Mouse (Mus musculus) right cerebral cortex, postnatal 4 days (tissue): ENCODE measurements around the gene Mpped2.

Experiments used
- DNase-seq: peaks from one replicate; pipeline ENCODE4 v3.0.0-alpha.2; 2022

Mpped2 gene

DNA sequence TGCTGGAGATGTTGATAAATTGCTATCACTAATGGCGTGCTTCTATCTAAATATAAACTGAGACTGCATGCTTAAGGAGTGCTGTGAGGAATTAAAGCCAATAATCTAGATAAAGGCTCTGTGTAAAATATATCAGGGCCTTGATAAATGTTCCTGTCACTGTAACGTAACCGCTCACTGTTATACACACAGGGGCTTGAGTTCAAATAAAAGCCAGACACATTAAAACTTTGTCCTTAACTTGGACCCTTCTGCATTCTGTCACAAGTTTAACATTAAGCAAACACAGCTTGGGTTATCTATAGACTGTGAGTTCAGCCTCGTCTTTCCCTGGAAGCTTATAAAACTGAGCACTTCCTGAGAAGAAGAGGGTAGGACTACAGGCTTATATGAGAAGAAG is 164.6 kb downstream of the Mpped2 start:
- no peak for DNase-seq

DNA sequence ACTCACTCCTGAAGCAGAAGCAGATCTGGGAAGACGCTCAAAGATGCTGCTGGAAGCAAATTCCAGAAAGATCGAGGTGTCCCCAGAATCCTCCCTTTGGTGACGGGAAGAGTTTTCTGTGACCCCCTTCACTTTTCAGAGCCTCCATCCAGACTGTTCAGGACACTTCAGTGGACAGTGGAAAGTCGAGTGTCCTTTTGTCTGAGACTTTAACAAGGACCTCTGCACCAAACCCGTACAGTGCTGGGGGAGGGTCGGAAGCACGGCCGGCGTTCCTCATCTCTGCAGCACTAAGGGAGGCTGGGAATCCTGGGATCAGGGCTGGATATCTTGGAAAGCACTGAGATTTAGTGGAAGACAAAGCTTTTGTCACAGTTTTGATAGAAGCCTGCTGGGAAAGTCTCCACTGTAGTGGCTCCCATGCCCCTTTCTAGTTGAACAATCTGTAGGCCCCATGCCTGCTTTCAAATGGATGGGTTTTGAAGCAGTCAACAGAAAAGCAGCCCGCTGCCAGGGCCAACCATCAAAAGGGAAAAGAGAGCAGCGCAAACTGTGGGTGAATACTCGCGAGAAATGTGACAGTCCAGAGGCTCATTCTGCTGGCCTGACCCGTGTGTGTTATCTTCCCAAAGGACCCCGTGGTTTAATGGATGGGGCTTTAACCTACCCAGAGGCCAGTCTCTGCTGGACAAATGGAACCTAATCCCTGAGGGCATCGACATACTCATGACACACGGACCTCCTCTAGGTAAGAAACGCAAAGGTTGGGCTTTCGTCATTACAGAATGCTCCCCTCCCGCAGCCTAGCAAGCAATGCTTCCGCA is 168.0 kb downstream of the Mpped2 start:
- no peak for DNase-seq

DNA sequence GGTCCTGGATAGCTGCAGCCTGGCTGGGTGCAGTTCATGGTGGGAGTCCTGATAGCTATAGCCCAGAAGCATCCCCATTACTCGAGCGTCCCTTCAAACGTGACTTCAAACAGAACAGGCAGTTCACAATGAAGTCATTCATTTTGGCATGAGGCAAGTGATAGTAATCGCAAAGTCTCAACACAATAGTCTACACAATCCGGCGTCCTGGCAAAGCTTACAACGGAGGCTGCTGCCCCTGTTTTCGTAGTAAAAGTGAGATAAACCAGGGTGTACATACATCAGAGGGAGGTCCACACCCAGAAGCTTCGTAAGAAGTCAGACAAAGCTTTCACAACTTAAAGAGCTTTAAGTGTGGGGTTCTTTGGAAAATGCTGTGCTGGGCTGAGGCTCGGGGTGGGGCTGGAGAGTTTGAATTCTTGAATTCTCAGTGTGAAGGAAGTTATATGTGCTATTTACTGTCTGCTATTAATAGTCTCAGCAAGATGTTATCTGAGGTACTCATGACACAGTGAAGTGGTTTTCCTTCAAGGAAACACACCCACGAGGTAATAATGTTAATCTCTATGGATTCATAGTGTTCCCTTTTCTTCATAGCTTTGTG is 170.1 kb downstream of the Mpped2 start:
- DNase-seq = no peak

DNA sequence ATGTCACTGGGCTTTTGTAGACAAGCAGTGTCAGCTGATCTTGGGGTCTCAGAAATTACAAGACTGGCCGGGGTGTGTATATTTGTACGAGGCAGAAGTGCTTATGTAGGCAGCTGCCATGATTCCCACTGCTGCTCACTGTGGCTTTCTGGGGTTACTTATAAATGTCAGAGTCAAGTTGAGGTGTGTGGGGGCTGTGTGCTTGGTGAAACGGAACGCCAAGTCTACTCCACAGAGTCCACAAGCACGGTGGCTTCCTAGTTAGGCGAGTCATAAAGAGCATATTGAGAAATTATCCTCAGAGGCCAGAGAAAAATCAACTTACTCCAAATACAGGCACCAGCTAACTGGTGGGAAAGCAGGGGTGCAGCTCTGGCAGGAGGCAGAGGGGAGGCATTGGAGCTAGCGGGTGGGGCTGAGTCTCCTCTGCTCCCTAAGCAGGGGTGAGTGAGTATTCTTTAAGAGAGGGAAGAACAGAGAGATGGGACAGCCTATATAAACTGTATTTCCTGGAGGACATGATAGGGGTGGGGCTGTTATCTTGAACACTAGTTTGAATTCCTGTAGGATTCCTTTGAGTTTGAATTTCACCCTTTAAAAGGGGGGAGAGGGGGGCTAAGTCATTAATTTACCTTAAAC is 172.2 kb downstream of the Mpped2 start:
- no peak for DNase-seq

DNA sequence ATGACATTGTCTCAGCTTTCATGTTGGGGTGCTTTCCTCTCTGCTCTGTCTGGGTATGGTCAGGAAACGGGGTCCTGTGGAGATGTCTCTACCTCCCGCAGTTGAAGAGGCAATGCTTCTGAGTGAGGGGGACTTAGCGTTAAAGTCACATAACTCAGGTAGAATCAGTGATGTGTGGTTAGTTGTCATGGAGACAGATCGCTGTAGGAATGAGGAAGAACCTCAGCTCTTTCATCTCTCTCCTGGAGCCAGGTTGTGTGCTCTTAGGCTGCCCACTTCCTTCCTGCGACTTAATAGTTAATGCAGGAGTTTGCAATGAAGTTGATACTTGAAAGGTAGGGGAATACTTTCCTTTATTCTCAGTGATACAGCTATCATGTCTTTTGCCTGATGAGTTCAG is 173.2 kb downstream of the Mpped2 start:
- DNase-seq = no peak

DNA sequence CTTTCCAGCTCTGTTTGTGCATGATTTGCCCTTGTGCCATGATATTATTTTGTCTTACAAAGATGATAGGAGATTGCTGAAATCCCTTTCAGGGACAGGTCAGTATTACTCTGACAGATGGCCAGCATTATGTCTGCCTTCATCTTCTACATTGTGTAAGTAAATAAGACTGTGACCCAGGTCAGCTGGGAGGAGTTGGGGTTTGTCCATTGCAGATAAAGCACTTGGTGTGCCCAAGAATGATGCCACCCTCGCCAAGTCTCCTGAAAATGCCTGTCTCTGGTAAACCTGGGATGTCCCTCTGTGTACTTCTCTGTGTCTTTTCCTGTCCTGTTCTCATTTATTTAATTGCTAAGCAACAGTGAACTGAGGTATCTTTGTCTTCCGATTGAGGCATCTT is 177.8 kb downstream of the Mpped2 start:
- DNase-seq = no peak

DNA sequence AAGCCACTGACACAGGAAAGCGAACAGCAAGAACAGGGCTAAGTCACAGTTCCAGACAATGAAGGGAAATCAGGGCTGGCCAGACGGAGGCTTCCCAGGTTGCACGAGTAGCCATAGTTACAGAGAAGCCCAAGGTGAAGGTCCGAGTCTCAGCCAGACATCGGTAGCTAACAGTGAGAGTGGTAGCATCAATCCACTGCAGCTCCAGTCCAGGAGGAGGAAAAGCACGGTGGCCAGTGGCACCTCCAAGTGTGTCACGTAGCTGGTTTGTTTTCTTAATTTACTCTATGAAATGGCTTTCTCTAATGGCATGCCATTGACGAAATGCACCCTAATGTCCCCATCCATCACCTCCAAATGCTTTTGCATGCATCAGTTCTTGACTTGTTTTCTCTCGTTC is 180.1 kb downstream of the Mpped2 start:
- no peak for DNase-seq

DNA sequence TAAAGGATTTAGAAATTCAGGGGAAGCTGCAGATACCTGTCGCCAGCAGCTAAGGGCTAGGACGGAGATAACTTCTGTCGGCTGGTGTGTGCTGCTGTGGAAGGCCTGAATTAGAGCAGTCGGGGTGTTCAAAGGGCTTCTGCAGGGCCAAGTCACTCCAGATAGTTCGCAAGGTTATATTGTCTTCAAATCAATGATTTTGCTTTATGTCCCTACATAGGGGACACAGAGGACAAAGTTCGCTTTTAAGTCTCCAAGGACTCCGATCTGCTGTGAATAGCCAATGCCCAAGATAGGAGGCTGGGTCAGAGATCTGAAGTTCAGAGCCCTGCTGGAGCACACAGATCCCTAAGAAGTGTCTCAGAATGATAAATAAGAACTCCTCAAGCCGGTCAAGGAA is 190.3 kb downstream of the Mpped2 start:
- no peak for DNase-seq

DNA sequence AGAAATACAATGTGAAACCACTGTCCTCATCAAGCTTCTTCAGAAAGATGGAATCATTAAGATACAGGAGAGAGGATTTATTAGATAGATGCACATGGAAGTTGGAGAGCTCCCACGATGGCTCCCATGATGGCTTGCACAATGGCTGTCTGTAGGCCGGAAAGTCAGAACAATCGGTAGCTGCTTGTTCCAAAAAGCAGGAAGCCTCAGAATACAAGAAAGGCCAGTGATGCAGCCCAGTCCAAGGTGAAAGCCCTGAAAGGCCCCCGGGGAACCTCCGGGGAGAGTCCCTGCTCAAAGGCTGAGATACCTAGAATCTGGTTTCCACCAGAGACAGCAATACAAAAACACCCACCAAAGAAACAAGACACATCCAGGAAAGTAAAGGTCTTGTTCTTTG is 195.1 kb downstream of the Mpped2 start:
- DNase-seq = no peak

DNA sequence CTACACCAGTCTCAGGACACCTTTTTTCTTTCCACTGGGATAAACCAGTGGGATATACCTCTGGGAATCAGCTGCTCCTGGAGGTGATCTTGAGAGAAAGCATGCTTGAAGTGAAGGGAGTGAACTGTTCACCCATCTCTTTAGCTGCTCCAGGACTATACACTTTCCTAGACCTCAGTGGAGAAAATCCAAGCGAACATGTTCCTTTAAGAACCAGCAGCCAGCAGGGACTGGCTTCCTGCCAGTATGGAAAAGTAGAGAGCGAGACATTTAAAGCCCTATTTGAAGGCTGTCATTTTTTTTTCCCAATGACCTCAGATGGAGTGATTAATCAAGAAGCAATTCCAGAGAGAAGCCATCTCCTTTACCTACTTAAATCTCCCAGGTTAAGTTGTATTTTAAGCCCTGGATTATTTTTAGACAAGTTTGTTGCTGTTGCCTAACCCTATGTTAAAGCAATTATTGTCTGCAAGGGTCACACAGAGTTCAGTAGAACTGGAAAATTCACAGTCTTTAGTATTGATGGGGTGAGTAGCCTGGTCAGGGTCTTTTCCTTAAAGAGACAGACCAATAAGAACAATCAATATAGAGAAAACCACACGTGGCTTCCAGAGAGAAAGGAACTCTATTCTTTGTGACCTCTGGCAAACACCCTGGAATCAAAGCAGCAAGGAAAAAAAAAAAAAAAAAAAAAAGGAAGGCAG is 196.4 kb downstream of the Mpped2 start:
- DNase-seq = peak; percentile 19

DNA sequence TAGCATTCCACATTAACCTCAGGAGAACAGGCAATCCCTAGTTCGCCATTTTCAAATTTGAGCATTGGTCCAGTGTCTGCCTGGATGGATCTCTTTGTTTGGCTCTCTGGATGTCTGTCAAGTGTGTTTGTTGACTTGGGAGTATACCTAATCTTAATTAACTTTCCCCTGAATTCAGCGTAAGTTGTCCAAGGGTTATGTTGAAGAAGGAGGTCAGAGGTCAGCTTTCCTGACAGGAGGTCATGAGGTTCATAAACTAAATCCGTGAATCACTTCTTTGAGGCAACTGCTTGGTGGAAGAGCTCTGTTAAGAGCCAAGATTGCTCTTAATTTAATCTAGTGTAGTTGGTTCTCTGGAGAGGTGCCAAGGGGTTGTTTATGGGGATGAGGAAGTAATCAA is 200.3 kb downstream of the Mpped2 start:
- no peak for DNase-seq

DNA sequence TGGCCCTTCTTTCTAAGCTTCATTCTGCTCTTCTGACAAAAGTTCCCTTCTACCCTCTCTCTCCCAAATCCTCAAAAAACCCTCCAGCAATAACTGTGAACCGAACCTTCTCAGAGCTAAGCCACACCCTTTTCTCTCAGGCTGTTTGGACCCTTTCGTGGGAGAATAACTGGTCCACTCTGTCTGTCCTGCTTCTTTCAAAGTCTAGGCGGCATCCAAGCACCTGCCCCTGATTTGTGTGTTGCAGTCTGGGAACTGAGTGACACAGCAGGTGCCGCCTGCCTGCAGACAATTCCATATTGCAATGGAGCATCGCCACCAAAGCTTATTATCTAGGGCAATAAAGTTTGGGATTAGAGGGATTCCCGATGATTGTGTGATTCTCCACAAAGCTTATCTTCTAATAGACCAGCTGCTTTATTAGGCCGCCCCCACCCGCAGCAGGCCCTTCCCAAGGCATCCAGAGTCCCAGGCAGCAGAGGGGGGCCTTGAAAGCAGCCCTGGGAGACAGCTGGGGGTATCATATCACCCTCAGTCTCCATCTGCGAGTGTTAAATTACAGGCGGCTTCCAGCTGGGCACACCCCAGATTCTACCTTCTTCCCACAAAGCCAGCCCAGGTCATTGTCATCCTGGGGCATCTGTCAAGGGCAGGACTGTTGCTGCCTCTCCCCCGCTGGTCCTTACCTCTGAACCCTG is 202.4 kb downstream of the Mpped2 start:
- DNase-seq = no peak

DNA sequence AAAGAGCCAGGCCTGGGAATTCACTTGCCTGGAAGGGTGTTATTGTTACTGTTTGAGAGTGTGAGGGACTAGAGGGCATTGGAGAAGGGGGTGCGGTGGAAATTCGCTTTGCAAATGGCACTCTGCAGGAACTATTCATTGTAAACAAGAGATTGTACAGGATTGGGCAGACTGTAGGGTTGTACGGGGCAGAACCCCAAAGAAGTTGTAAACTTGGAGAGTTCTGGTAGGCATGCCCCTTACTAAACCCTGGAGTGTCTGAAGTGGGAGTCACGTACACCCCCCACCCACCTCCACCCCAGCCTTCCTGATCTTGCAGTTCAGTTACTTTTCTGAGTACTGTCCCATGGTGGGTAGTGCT is 202.9 kb downstream of the Mpped2 start:
- no peak for DNase-seq

DNA sequence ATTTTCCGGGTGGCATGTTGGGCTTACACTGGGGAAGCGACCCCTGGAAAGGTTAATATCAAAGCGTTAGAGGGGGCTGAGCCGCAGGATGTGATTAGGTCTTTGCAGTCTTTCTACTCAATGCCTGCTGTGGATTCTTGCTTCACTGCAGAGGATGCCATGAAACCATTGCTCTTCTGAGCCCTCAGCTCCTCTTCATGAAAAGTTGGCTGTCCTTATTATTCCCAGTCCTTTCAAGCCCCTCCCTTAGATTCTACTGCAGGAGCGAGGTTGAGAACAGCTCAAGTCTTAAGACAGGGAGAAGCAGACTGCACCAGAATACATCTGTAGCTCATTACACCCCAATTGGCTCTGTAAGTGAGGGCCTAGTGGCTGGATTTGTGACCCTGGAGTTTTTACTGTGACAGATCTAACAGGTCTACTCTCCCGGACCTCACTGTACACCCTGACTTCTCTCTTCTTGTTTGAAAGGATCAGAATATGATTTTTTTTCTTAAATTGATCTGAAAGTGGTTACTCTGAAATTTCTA is 218.9 kb downstream of the Mpped2 start:
- DNase-seq = no peak
